Mouse (Mus musculus) megakaryocyte, adult 5-6 weeks (primary cell): ENCODE measurements around the gene Pafah1b3. TPM values are rescaled to one million over a fixed set of nuclear protein-coding genes. Genes with fewer than 3 reads are reported as not detected.

ENCODE experiments used
- ATAC-seq: 2 replicates; pipeline ENCODE4 v1.8.0; 2016; ENCODE audit warnings: mild to moderate bottlenecking, inconsistent platforms; ENCODE audit not compliant: poor library complexity, severe bottlenecking
- total RNA-seq, 2 experiments: library from RNA; stranded (forward) in 1 of 2; stranded (reverse) in 1 of 2; fragments of 153-499, 151-499 nt in 1 of 2; fragments of 221-1000, 200-1000 nt in 1 of 2; gene quantifications; 2 replicates each; pipeline versions ENCODE4 v1.2.3 to v1.2.4; 2015 to 2017

Gene Pafah1b3
- total RNA-seq, 2 experiments from 2014 or later: 7.7 to 15.9 TPM

- no peak for ATAC-seq
Observed at GRCm38 (mm10) chr7:25246079-25246758, 51.6 kb downstream of the Pafah1b3 start.

Other genes starting within 250 kb of the Pafah1b3 start
- gene Grik5, start 225.6 kb downstream of the Pafah1b3 start, total RNA-seq (2015): 1.1 and 1.6 TPM in 2 replicates
- gene Grik5, start 225.6 kb downstream of the Pafah1b3 start, total RNA-seq (2017): 2.0 and 2.6 TPM in 2 replicates
- 6.7 and 6.8 TPM in 2 replicates for gene Zfp574, start 225.4 kb downstream of the Pafah1b3 start, total RNA-seq (2015)
- gene Zfp574, start 225.4 kb downstream of the Pafah1b3 start, total RNA-seq (2017): 6.8 and 7.2 TPM in 2 replicates
- gene Pou2f2, start 118.3 kb downstream of the Pafah1b3 start, total RNA-seq (2015): 30.1 and 31.6 TPM in 2 replicates
- 5.2 and 6.1 TPM in 2 replicates for gene Pou2f2, start 118.3 kb downstream of the Pafah1b3 start, total RNA-seq (2017)
- gene Dedd2, start 77.4 kb downstream of the Pafah1b3 start, total RNA-seq (2015): 14.5 and 19.7 TPM in 2 replicates
- gene Dedd2, start 77.4 kb downstream of the Pafah1b3 start, total RNA-seq (2017): 17.8 and 18.8 TPM in 2 replicates
- gene Zfp526, start 76.6 kb downstream of the Pafah1b3 start, total RNA-seq (2015): 7.2 and 7.6 TPM in 2 replicates
- gene Zfp526, start 76.6 kb downstream of the Pafah1b3 start, total RNA-seq (2017): 5.2 and 8.3 TPM in 2 replicates
- 90.1 and 90.2 TPM in 2 replicates for gene Gsk3a, start 60.1 kb downstream of the Pafah1b3 start, total RNA-seq (2015)
- gene Gsk3a, start 60.1 kb downstream of the Pafah1b3 start, total RNA-seq (2017): 58.7 and 60.8 TPM in 2 replicates
- gene Erf, start 47.2 kb downstream of the Pafah1b3 start, total RNA-seq (2015): 4.9 and 6.5 TPM in 2 replicates
- 2.6 and 5.3 TPM in 2 replicates for gene Erf, start 47.2 kb downstream of the Pafah1b3 start, total RNA-seq (2017)
- 166 and 174 TPM in 2 replicates for gene Cic, start 30.3 kb downstream of the Pafah1b3 start, total RNA-seq (2015)
- gene Cic, start 30.3 kb downstream of the Pafah1b3 start, total RNA-seq (2017): 55.5 and 84.2 TPM in 2 replicates
- not detected in 2 replicates for gene Prr19, start 3.4 kb upstream of the Pafah1b3 start, total RNA-seq (2015)
- not detected in 2 replicates for gene Prr19, start 3.4 kb upstream of the Pafah1b3 start, total RNA-seq (2017)
- gene Tmem145, start 8.1 kb upstream of the Pafah1b3 start, total RNA-seq (2015): not detected in 2 replicates
- gene Tmem145, start 8.1 kb upstream of the Pafah1b3 start, total RNA-seq (2017): not detected in 2 replicates
- 1.0 and 1.1 TPM in 2 replicates for gene Megf8, start 19.2 kb upstream of the Pafah1b3 start, total RNA-seq (2015)
- gene Megf8, start 19.2 kb upstream of the Pafah1b3 start, total RNA-seq (2017): 1.3 and 2.1 TPM in 2 replicates
- not detected in 2 replicates for gene Cnfn, start 71.7 kb upstream of the Pafah1b3 start, total RNA-seq (2015)
- gene Cnfn, start 71.7 kb upstream of the Pafah1b3 start, total RNA-seq (2017): not detected in 2 replicates
- 17.4 and 20.6 TPM in 2 replicates for gene Lipe, start 100.7 kb upstream of the Pafah1b3 start, total RNA-seq (2015)
- gene Lipe, start 100.7 kb upstream of the Pafah1b3 start, total RNA-seq (2017): 17.3 and 23.6 TPM in 2 replicates
- not detected in 2 replicates for gene Cxcl17, start 114.9 kb upstream of the Pafah1b3 start, total RNA-seq (2015)
- not detected in 2 replicates for gene Cxcl17, start 114.9 kb upstream of the Pafah1b3 start, total RNA-seq (2017)
- 309 and 334 TPM in 2 replicates for gene Ceacam1, start 179.6 kb upstream of the Pafah1b3 start, total RNA-seq (2015)
- 89.9 and 122 TPM in 2 replicates for gene Ceacam1, start 179.6 kb upstream of the Pafah1b3 start, total RNA-seq (2017)
- gene Ceacam2, start 241.9 kb upstream of the Pafah1b3 start, total RNA-seq (2015): 0.16 and 0.46 TPM in 2 replicates
- 0.04 TPM in 1 of 2 replicates, not detected in the other for gene Ceacam2, start 241.9 kb upstream of the Pafah1b3 start, total RNA-seq (2017)